Mouse (Mus musculus) hindbrain, embryonic 15.5 days (tissue): Measurements from ENCODE around the gene Ccdc151. TPM values are rescaled to one million over a fixed set of nuclear protein-coding genes. Genes with fewer than 3 reads are reported as not detected.

ENCODE experiments used
- ATAC-seq: fragments of 200-750 bp; cut with Nextera tagmentation; 2 replicates; pipeline ENCODE4 v1.8.0; 2017; ENCODE audit warnings: low read depth, moderate number of reproducible peaks, moderate TSS enrichment; ENCODE audit not compliant: low FRiP score
- H3K27ac ChIP-seq: fragments of 300-500 bp; sonication (generic); replicated peaks from 2 replicates; pipeline ENCODE4 v1.5.1; 2015; ENCODE audit warnings: mild to moderate bottlenecking, inconsistent platforms
- H3K27me3 ChIP-seq: fragments of 300-500 bp; sonication (generic); 2 replicates; pipeline ENCODE4 v1.6.1; 2015; ENCODE audit warnings: control low read depth, inconsistent platforms
- H3K36me3 ChIP-seq: fragments of 300-500 bp; sonication (generic); 2 replicates; pipeline ENCODE4 v1.6.1; 2015; ENCODE audit warnings: control low read depth, inconsistent platforms
- H3K4me1 ChIP-seq: fragments of 300-500 bp; sonication (generic); replicated peaks from 2 replicates; pipeline ENCODE4 v1.6.1; 2015; ENCODE audit warnings: control low read depth, inconsistent platforms
- H3K4me2 ChIP-seq: fragments of 300-500 bp; sonication (generic); 2 replicates; pipeline ENCODE4 v1.6.1; 2015; ENCODE audit warnings: moderate library complexity, mild to moderate bottlenecking, inconsistent platforms
- H3K4me3 ChIP-seq: fragments of 300-500 bp; sonication (generic); 2 replicates; pipeline ENCODE4 v1.5.1; 2015; ENCODE audit warnings: mild to moderate bottlenecking, inconsistent platforms
- H3K9ac ChIP-seq: fragments of 300-500 bp; sonication (generic); 2 replicates; pipeline ENCODE4 v1.6.1; 2015; ENCODE audit warnings: inconsistent platforms
- H3K9me3 ChIP-seq: fragments of 300-500 bp; sonication (generic); 2 replicates; pipeline ENCODE4 v1.6.1; 2016; ENCODE audit warnings: control low read depth, inconsistent platforms
- WGBS: fragments of 180-500 bp; shearing (Covaris S2); methylation state at CpG from one replicate; pipeline ENCODE4 v1.1.7; 2015; 5-methylcytosine and 5-hydroxymethylcytosine counted together
- polyA plus RNA-seq: library from polyadenylated mRNA; unstranded; fragments of >200 nt; fragmentation: Nextera tagmentation; extraction: Ambion mirVana; gene quantifications from 2 replicates; pipeline ENCODE4 v1.2.1, GENCODE M21; 2015

Ccdc151 gene
- polyA plus RNA-seq = 4.9 and 5.1 TPM in 2 replicates

DNA sequence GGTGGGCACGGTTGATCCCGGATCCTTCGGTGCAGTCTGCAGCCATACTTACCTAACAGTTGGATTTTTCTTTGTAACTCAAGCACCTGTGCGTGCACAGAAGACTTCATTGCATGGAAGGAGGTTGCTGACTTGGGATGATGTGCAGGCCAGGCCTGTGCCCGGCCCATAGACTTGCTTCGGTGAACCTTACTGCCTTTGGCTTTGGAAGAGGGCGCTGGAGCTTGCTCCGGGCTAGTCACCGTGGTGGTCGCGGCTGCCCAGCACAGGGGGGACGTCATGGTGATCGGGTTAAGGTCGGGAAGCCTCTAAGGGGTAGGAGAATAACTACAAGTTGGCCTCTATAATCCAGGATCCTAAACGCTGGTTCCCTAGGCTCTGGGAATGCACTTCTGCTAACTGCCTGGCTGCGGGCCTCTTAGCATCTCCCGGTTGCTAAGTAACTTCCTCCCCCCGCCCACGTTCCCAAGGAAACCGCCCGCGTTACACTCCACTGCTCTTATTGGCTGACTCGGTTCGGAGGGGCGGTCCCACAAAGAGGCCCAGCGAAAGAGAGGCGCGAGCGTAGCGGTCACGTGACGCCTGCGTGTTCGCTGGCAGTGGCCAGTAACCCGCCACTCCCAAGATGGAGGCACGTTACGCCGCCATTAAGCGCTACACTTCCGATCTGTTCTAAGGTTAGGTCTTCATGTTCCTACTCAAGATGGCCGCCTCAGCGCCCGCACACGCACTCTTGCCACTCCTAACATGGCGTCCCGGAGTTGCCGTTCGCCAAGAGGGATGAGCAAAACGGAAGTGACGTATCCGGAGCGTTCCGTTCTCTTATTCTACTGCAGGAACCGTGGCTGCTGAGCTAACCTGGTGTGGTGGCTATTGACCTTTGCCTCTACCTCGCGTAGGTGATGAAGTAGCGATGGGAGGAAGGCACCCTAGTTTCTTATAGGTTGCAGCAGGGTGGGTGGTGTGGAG is at the start of gene Ccdc151, which contains the start of gene Prkcsh:
Ccdc151 (minus strand) TSS at position 441 of the 969 bp plus-strand sequence.
Prkcsh (plus strand) TSS at position 613 of the 969 bp plus-strand sequence.
- H3K9me3 ChIP-seq = no peaks in the 10 kb centered on the region
- peaks cover 41% of the 10 kb centered on the region for H3K4me1 ChIP-seq
- H3K4me3 ChIP-seq = peak within 1 kb of the TSS; percentile 61
- peak; percentile 99 for ATAC-seq
- H3K9ac ChIP-seq = peak within 1 kb of the TSS; percentile 50
- H3K27me3 ChIP-seq = no peaks in the 10 kb centered on the region
- H3K36me3 ChIP-seq = peaks cover 16% of the 10 kb centered on the region
- WGBS = 5% methylated on average over 57 of the region's 57 CpGs
- peak within 1 kb of the TSS; percentile 82 for H3K27ac ChIP-seq
- peak within 1 kb of the TSS; percentile 92 for H3K4me2 ChIP-seq

DNA sequence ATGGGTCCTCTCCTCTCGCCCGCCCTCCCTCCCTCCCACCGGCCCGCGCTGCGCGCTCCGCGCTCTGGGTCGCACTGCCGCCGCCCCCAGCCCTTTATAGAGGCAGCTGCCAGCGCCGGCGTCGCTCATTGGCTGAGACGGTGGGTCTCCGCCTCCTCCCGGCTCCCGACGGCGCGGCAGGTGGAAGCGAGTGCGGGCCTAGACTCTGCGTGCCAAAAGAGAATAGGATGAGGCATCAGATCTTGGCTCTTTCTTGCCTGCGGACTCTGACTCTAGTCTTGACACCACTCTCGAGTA is 49.5 kb upstream of the Ccdc151 start, which contains the start of gene Elavl3:
Elavl3 (minus strand) TSS at position 66 of the 297 bp plus-strand sequence.
- peaks cover 51% of the 10 kb centered on the region for H3K4me1 ChIP-seq
- WGBS = under 1% methylated on average over 16 of the region's 28 CpGs
- ATAC-seq = peak; percentile 72

DNA sequence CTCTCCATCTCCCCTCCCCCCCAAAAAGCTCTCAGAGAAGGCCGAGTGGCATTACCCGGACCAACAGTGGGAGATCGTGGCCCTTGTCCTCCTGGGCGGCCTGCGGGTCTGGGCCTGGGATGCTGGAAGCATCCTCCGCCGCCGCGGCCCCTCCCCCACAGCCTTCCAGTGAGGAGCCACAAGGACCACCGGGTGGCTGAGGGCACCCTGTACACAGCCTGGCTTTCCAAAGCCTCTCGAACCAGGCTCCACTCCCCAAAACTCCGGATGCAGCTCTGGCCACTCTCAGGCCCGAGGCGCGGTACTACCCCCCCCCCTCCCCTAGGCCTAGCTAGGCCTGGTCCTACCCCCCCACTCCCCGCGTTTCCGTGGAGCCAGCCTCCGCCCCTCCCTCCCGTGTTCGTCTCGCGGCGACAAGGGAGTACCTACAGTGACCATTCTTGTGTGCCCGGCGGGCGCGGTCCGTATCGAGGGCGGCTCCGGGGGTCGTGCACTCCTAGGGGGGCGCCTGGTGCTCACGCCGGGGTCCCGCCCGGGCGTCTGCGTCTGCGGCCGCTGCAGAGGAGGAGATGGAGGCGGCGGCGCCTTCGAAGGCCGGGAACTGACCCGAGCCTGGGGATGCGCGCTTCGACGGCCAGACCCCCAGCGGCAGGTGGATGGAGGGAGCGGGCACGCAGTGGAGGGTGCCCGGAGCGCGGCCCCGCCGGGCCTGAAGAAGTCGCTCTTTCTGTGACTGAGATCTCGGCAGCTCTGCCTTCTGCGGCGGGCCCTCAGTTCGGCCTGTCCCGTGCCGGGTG is 48.9 kb upstream of the Ccdc151 start:
- H3K4me3 ChIP-seq = peak overlapping the region; percentile 99
- no peaks in the 10 kb centered on the region for H3K9me3 ChIP-seq
- H3K4me1 ChIP-seq = peaks cover 55% of the 10 kb centered on the region
- H3K4me2 ChIP-seq = peak overlapping the region; percentile 76
- H3K27me3 ChIP-seq = no peaks in the 10 kb centered on the region
- H3K9ac ChIP-seq = peak overlapping the region; percentile 98
- no peaks in the 10 kb centered on the region for H3K36me3 ChIP-seq
- WGBS = under 1% methylated on average over 47 of the region's 67 CpGs
- H3K27ac ChIP-seq = peak overlapping the region; percentile 91
- ATAC-seq = peak; percentile 28

More for the DNA sequence above, 49.5 kb upstream of the Ccdc151 start, which contains the start of gene Elavl3:
- no peaks in the 10 kb centered on the region for H3K27me3 ChIP-seq
- peak within 1 kb of the TSS; percentile 98 for H3K9ac ChIP-seq
- peak within 1 kb of the TSS; percentile 99 for H3K4me3 ChIP-seq
- H3K36me3 ChIP-seq = peaks cover 4% of the 10 kb centered on the region; the same call in 1 of the 2 replicates
- peak within 1 kb of the TSS; percentile 76 for H3K4me2 ChIP-seq
- peak within 1 kb of the TSS; percentile 91 for H3K27ac ChIP-seq
- no peaks in the 10 kb centered on the region for H3K9me3 ChIP-seq

DNA sequence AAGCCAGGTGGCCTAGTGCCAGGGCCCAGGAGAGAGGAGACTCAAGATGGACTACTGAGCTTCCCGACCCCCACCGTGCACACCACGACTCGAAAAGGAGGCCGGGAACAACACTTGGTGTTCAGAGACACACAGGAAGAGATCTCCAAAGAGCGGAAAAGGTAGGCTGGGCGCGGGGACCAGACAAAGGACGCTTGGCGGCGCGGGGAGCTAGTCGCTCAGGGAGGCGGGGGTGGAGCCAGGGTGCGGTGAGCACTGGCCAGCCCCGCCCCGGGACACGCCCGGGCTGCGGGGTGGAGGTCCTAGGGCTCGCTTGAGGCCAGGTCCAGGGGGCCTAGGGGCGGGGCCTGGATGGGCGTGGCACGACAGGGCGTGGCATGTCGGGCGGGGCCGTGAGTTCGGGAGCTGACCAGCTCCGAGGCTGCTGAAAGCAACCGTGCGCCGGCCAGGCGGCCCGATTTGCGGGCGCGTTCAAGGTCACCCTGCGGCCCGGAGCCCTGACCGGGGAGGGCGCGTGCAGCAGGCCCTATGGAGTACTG is 48.0 kb upstream of the Ccdc151 start:
- Histone ChIP-seq H3K27me3 (no peaks in the 10 kb centered on the region), H3K36me3 (no peaks in the 10 kb centered on the region), H3K9ac (peak overlapping the region; percentile 98), H3K4me1 (peaks cover 55% of the 10 kb centered on the region), H3K4me2 (peak overlapping the region; percentile 76), H3K27ac (peak overlapping the region; percentile 91), H3K9me3 (no peaks in the 10 kb centered on the region), H3K4me3 (peak overlapping the region; percentile 99)
- 2% methylated on average over 41 of the region's 43 CpGs for WGBS
- ATAC-seq = peak; percentile 20

DNA sequence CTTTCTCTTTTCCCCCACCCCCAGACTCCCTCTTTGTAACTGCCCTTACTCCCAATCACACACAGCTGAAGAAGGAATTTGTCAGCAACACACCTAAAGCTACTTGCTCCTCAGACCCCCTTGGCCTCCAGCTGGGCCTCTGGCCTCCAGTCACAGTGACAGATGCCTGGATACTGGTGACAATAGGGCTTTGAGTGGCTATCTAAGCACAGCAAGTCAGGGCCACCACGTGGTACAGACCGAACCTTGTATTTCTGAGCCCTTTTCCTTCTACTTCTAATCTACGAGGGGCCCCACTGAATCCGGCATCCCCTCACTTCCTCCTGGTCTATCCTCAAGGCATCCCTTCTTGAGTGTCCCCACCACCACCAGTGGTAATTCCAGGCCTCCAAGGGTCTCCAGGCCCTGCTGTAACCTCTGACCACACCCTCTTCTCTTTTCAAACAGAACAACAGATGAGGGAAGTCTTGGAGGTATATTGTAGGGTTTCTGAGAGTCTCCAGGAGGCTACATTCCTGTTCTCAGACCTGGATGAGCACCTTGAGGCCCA is 47.4 kb upstream of the Ccdc151 start:
- H3K36me3 ChIP-seq = no peaks in the 10 kb centered on the region
- no peaks in the 10 kb centered on the region for H3K9me3 ChIP-seq
- peak overlapping the region; percentile 91 for H3K27ac ChIP-seq
- peak overlapping the region; percentile 99 for H3K4me3 ChIP-seq
- H3K4me2 ChIP-seq = peak overlapping the region; percentile 76
- 10% methylated on average over 4 of the region's 4 CpGs for WGBS
- H3K4me1 ChIP-seq = peaks cover 51% of the 10 kb centered on the region
- peak overlapping the region; percentile 98 for H3K9ac ChIP-seq
- no peaks in the 10 kb centered on the region for H3K27me3 ChIP-seq
- ATAC-seq = no peak

DNA sequence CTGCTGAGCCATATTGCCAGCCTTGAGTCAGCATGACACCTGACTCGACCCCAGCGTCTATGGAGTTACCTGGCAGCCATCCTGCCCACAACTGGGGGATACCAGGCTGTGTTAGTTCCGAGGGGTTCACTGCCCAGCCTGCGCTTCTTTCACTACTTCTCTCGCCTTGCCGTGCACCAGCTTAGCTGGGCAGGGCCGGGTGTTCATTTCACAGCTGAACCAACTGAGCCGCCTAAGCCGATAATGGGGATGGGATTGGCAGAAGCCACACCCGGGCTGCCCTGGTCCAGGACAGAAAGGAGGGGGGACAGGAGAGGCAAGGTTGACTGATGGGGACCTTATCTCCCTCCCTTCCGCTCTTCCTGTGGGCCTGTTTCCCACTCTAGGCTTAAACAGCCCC is 46.9 kb upstream of the Ccdc151 start:
- Histone ChIP-seq H3K27me3 (no peaks in the 10 kb centered on the region), H3K36me3 (no peaks in the 10 kb centered on the region), H3K9ac (peak overlapping the region; percentile 98), H3K4me3 (peak overlapping the region; percentile 99), H3K4me1 (peaks cover 47% of the 10 kb centered on the region), H3K4me2 (peak overlapping the region; percentile 76), H3K9me3 (no peaks in the 10 kb centered on the region), H3K27ac (peak overlapping the region; percentile 91)
- ATAC-seq = no peak
- 45% methylated on average over 11 of the region's 11 CpGs for WGBS

DNA sequence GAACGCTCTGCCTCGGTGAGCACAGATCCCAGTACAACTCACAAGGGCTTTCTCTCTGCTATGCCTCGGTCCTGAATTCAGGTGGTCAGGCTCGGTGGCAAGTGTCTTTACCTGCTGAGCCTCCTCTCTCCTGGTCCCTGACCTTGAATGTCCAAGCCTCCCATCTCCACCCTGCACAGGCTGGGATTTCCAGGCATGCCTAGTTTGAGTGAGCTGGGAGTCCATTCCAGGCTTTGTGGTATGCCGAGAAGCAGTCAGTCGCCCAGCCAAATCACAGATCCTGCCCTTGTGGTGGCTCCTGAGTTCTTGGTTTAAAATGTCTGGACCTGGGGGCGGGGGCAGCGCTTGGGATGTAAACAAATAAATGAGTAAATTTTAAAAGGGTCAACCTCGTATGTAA is 44.9 kb upstream of the Ccdc151 start:
- H3K4me3 ChIP-seq = no peak overlapping the region

DNA sequence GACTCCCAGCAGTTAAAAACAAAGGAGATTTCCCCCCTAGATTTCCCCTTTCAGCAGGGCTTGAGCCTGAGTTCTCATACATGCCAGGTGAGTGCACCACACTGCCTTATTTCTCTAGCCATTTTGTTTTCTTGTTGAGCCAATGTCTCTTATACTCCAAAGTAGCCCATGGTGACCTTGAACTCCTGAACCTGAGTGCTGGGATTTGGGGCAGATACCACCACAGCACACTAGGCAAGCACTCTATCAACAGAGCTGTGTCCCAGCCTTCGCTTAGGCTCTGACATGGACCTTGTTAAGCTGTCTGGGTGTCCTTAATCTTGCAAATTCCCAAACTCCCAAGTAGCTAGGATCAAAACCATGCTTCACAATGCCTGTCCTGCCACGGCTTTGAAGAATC is 39.4 kb upstream of the Ccdc151 start:
- Histone ChIP-seq H3K9ac (no peak overlapping the region), H3K27ac (no peak overlapping the region), H3K27me3 (no peaks in the 10 kb centered on the region), H3K4me1 (peaks cover 9% of the 10 kb centered on the region), H3K4me2 (no peak overlapping the region), H3K4me3 (no peak overlapping the region), H3K36me3 (no peaks in the 10 kb centered on the region), H3K9me3 (no peaks in the 10 kb centered on the region)
- ATAC-seq = no peak
- 70% methylated on average over 2 of the region's 2 CpGs for WGBS

More for the DNA sequence above, 44.9 kb upstream of the Ccdc151 start:
- WGBS = 60% methylated on average over 9 of the region's 9 CpGs
- H3K4me1 ChIP-seq = peaks cover 47% of the 10 kb centered on the region
- H3K9ac ChIP-seq = no peak overlapping the region
- H3K27me3 ChIP-seq = no peaks in the 10 kb centered on the region
- H3K27ac ChIP-seq = no peak overlapping the region
- H3K36me3 ChIP-seq = no peaks in the 10 kb centered on the region
- no peaks in the 10 kb centered on the region for H3K9me3 ChIP-seq
- peak overlapping the region; percentile 76 for H3K4me2 ChIP-seq
- ATAC-seq = no peak

DNA sequence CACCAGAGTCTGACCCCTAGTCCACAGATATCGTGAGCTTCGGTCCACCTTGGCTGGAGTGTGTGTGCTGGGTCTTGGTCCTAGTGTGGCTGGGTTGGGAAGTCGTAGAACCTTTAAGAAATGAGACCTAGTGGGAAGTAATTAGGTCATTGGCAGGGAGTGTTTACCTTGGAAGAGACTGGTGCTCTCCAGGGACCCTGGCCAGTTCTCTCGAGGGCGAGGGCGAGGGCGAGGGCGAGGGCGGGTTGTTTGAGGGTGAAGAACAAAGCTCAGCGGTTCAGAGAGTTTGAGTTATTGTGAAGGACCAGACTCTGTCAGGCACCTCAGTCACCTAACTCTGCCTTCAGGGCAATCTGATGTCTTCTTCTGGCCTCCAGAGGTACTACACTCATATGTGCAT is 35.4 kb upstream of the Ccdc151 start:
- H3K9me3 ChIP-seq = no peaks in the 10 kb centered on the region
- H3K9ac ChIP-seq = no peak overlapping the region
- no peak overlapping the region for H3K4me3 ChIP-seq
- no peak overlapping the region for H3K27ac ChIP-seq
- WGBS = 84% methylated on average over 10 of the region's 10 CpGs
- no peaks in the 10 kb centered on the region for H3K27me3 ChIP-seq
- H3K4me2 ChIP-seq = no peak overlapping the region
- peaks cover 12% of the 10 kb centered on the region; the same call in 1 of the 2 replicates for H3K4me1 ChIP-seq
- peaks cover 20% of the 10 kb centered on the region for H3K36me3 ChIP-seq
- ATAC-seq = no peak

DNA sequence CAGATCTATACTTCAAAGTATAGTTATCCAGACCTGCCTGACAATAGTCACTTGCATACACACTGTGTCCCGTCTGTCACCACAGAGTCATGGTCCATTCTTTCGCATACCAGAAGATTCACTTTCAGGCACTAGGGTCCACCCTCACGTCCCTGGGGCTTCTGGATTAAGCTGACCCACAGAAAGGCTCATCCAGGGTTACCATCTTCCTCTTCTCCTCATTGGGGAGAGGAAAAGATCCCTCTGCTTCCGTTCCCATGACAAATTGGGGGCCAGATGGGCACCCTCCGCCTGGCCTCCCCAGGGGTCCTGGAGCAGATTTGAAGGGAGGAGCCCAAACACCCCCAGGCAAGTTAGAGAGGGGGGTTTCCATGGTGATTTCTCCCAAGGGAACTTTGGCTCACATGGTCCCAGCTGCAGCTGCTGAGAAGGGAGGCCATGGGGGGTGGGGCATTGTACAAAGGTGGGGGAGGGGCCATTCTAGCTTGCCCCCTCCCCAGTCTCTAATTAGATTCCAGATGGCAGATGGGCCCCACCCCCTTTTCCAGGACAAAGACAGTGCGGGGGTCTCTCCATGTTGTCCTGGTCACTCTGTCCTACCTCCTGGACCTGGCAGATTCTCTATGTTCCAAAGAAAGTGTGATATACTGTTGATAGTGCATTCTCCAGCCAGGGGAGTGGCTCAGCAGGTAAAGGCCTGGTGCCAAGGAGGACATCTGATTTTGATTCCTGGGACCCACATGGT is 33.0 kb upstream of the Ccdc151 start:
- no peaks in the 10 kb centered on the region for H3K27me3 ChIP-seq
- H3K9ac ChIP-seq = no peak overlapping the region
- ATAC-seq = no peak
- H3K4me1 ChIP-seq = peaks cover 7% of the 10 kb centered on the region; the same call in 1 of the 2 replicates
- 17% methylated on average over 6 of the region's 6 CpGs for WGBS
- no peak overlapping the region for H3K27ac ChIP-seq
- no peak overlapping the region for H3K4me3 ChIP-seq
- no peaks in the 10 kb centered on the region for H3K9me3 ChIP-seq
- no peak overlapping the region for H3K4me2 ChIP-seq
- H3K36me3 ChIP-seq = peaks cover 33% of the 10 kb centered on the region

DNA sequence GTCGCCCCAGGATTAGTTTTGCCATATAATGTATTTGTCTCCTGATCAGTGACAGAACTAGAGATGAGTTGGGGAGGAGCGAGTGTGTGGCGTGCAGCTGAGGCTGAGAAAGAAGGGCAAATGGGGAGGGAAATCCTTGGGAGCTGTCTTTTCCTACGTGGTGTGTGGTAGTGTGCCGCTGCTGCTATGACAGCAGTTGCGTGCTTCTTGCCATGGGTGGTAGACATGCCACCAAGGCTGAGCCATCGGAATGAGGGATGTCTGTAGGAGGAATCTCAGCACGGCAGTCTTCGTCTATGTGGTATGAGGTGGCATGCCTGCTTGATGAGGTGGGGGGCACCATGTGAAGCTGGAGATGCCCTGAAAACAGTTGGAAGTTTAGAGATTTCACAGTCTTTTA is 28.0 kb upstream of the Ccdc151 start:
- no peak overlapping the region for H3K9ac ChIP-seq
- ATAC-seq = no peak
- no peak overlapping the region for H3K27ac ChIP-seq
- H3K4me1 ChIP-seq = no peaks in the 10 kb centered on the region
- no peaks in the 10 kb centered on the region for H3K9me3 ChIP-seq
- no peaks in the 10 kb centered on the region for H3K27me3 ChIP-seq
- H3K4me2 ChIP-seq = no peak overlapping the region
- WGBS = 94% methylated on average over 9 of the region's 9 CpGs
- no peak overlapping the region for H3K4me3 ChIP-seq
- H3K36me3 ChIP-seq = peaks cover 60% of the 10 kb centered on the region
